Mouse (Mus musculus): ENCODE results near the gene Tmem190. TPM values are rescaled to one million over a fixed set of nuclear protein-coding genes. Genes with fewer than 3 reads are reported as not detected.

The Tmem190 gene
- total and polyA plus RNA-seq, 2 experiments from 2014 or later = not detected

- Histone ChIP-seq H3K4me1 (ENCODE audit: insufficient read depth) (no peaks in the 10 kb centered on the region), H3K4me3 (ENCODE audit: low read depth, low read length) (no peak overlapping the region), H3K4me2 (ENCODE audit: low read depth) (no peak overlapping the region), H3K27ac (ENCODE audit: low read depth, low read length) (no peak overlapping the region), H3K36me3 (ENCODE audit: insufficient read depth) (peaks cover 18% of the 10 kb centered on the region), H3K9ac (no peak overlapping the region), H3K9me3 (ENCODE audit: low read length) (no peaks in the 10 kb centered on the region), H3K27me3 (ENCODE audit: insufficient read depth, low read length) (no peaks in the 10 kb centered on the region)
- no peak for TF ChIP-seq CTCF (IDR thresholded peaks at IDR 0.05; ENCODE audit: low read depth)
- 90% methylated on average over 2 of the region's 2 CpGs for WGBS
- DNase-seq (no peak), ATAC-seq (no peak)
Observed at GRCm38 (mm10) chr7:4749169-4749568, 33.6 kb upstream of the Tmem190 start.

GRCm38 (mm10) chr7:4751971-4752820 is 30.5 kb upstream of the Tmem190 start:
- no peaks in the 10 kb centered on the region for H3K4me1 ChIP-seq (ENCODE audit: insufficient read depth)
- no peaks in the 10 kb centered on the region for H3K9me3 ChIP-seq (ENCODE audit: low read length)
- no peak for TF ChIP-seq CTCF (IDR thresholded peaks at IDR 0.05; ENCODE audit: low read depth)
- no peaks in the 10 kb centered on the region for H3K27me3 ChIP-seq (ENCODE audit: insufficient read depth, low read length)
- WGBS = 2% methylated on average over 30 of the region's 30 CpGs
- H3K27ac ChIP-seq (ENCODE audit: low read depth, low read length) = no peak overlapping the region
- H3K4me2 ChIP-seq (ENCODE audit: low read depth) = peak overlapping the region; percentile 48
- ATAC-seq = peak; percentile 42
- DNase-seq = no peak
- H3K4me3 ChIP-seq (ENCODE audit: low read depth, low read length) = peak overlapping the region; percentile 20
- no peaks in the 10 kb centered on the region for H3K36me3 ChIP-seq (ENCODE audit: insufficient read depth)
- H3K9ac ChIP-seq = peak overlapping the region; percentile 14; the same call in 1 of the 2 replicates

- peak within 1 kb of the TSS; percentile 14 for H3K9ac ChIP-seq
Observed at GRCm38 (mm10) chr7:4752821-4753570, 29.7 kb upstream of the Tmem190 start, which contains the start of gene Cox6b2. TSS of gene Cox6b2 (minus strand) at chr7:4753094.

GRCm38 (mm10) chr7:4759670-4760069 is 23.1 kb upstream of the Tmem190 start:
- Histone ChIP-seq H3K4me1 (ENCODE audit: insufficient read depth) (no peaks in the 10 kb centered on the region), H3K9me3 (ENCODE audit: low read length) (no peaks in the 10 kb centered on the region), H3K9ac (no peak overlapping the region), H3K27ac (ENCODE audit: low read depth, low read length) (no peak overlapping the region), H3K4me3 (ENCODE audit: low read depth, low read length) (no peak overlapping the region), H3K36me3 (ENCODE audit: insufficient read depth) (no peaks in the 10 kb centered on the region), H3K27me3 (ENCODE audit: insufficient read depth, low read length) (no peaks in the 10 kb centered on the region), H3K4me2 (ENCODE audit: low read depth) (no peak overlapping the region)
- no peak for ATAC-seq
- no peak for TF ChIP-seq CTCF (IDR thresholded peaks at IDR 0.05; ENCODE audit: low read depth)
- no peak for DNase-seq
- WGBS = 42% methylated on average over 1 of the region's 1 CpGs

More at GRCm38 (mm10) chr7:4752821-4753570, 29.7 kb upstream of the Tmem190 start, which contains the start of gene Cox6b2:
- Histone ChIP-seq H3K36me3 (ENCODE audit: insufficient read depth) (no peaks in the 10 kb centered on the region), H3K4me1 (ENCODE audit: insufficient read depth) (no peaks in the 10 kb centered on the region), H3K4me2 (ENCODE audit: low read depth) (peak within 1 kb of the TSS; percentile 48), H3K9me3 (ENCODE audit: low read length) (no peaks in the 10 kb centered on the region), H3K27me3 (ENCODE audit: insufficient read depth, low read length) (no peaks in the 10 kb centered on the region), H3K27ac (ENCODE audit: low read depth, low read length) (no peak within 1 kb of the TSS), H3K4me3 (ENCODE audit: low read depth, low read length) (peak within 1 kb of the TSS; percentile 20)
- TF ChIP-seq CTCF (IDR thresholded peaks at IDR 0.05; ENCODE audit: low read depth) = 0 out of 2 replicates have a peak, but pooled peaks have one; percentile 13
- WGBS = 4% methylated on average over 24 of the region's 24 CpGs
- ATAC-seq (peak; percentile 94), DNase-seq (peak; percentile 84)

- Histone ChIP-seq H3K27me3 (ENCODE audit: insufficient read depth, low read length) (no peaks in the 10 kb centered on the region), H3K9me3 (ENCODE audit: low read length) (no peaks in the 10 kb centered on the region), H3K4me1 (ENCODE audit: insufficient read depth) (no peaks in the 10 kb centered on the region), H3K36me3 (ENCODE audit: insufficient read depth) (no peaks in the 10 kb centered on the region), H3K27ac (ENCODE audit: low read depth, low read length) (no peak overlapping the region), H3K4me2 (ENCODE audit: low read depth) (no peak overlapping the region), H3K4me3 (ENCODE audit: low read depth, low read length) (no peak overlapping the region), H3K9ac (no peak overlapping the region)
- DNase-seq = no peak
- WGBS = 3% methylated on average over 4 of the region's 4 CpGs
- no peak for TF ChIP-seq CTCF (IDR thresholded peaks at IDR 0.05; ENCODE audit: low read depth)
- ATAC-seq = no peak
Observed at GRCm38 (mm10) chr7:4764946-4765710, 17.6 kb upstream of the Tmem190 start.

DNA sequence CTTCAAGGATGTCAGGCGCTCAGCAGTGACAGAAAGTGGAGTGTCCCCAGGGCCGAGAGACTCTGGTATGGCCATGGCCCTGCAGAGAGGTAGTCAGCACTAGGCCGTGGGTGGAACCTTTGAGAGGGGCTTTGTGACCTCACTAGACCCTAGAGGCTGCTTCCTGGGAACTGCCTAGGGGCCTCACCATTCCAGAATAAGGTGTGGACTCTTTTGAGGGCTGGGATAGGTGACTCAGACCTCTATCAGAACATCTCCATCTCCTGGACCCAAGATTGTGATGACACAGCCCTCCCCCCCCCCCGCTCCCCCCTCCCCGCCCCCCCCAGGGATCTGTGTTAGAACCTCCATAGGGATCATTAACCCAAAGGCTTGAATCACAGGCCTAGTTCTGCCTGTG is 11.5 kb upstream of the Tmem190 start, which contains the start of gene Fam71e2:
Gene Fam71e2 (minus strand): TSS at position 101 of the 400 bp plus-strand sequence.
- Histone ChIP-seq H3K27ac (ENCODE audit: low read depth, low read length) (no peak within 1 kb of the TSS), H3K27me3 (ENCODE audit: insufficient read depth, low read length) (peaks cover 19% of the 10 kb centered on the region), H3K9me3 (ENCODE audit: low read length) (no peaks in the 10 kb centered on the region), H3K36me3 (ENCODE audit: insufficient read depth) (no peaks in the 10 kb centered on the region), H3K9ac (no peak within 1 kb of the TSS), H3K4me3 (ENCODE audit: low read depth, low read length) (no peak within 1 kb of the TSS), H3K4me1 (ENCODE audit: insufficient read depth) (no peaks in the 10 kb centered on the region), H3K4me2 (ENCODE audit: low read depth) (no peak within 1 kb of the TSS)
- no peak for TF ChIP-seq CTCF (IDR thresholded peaks at IDR 0.05; ENCODE audit: low read depth)
- DNase-seq = no peak
- no peak for ATAC-seq
- 78% methylated on average over 5 of the region's 5 CpGs for whole genome bisulfite sequencing

All from forebrain, postnatal 0 days (tissue).